Mouse (Mus musculus) forebrain, embryonic 13.5 days (tissue): Measurements from ENCODE around the gene Olfr1150-ps1. TPM values are rescaled to one million over a fixed set of nuclear protein-coding genes. Genes with fewer than 3 reads are reported as not detected.

Source experiments
- ATAC-seq: fragments of 200-750 bp; cut with Nextera tagmentation; 2 replicates; pipeline ENCODE4 v1.8.0; 2017
- H3K27ac ChIP-seq: fragments of 300-500 bp; sonication (generic); 2 replicates; pipeline ENCODE4 v1.5.1; 2015; ENCODE audit warnings: inconsistent platforms, mild to moderate bottlenecking, moderate library complexity
- H3K27me3 ChIP-seq: fragments of 300-500 bp; sonication (generic); 2 replicates; pipeline ENCODE4 v1.6.1; 2015; ENCODE audit warnings: mild to moderate bottlenecking, inconsistent platforms
- H3K36me3 ChIP-seq: fragments of 300-500 bp; sonication (generic); 2 replicates; pipeline ENCODE4 v1.6.1; 2015; ENCODE audit warnings: mild to moderate bottlenecking, inconsistent platforms; ENCODE audit not compliant: poor library complexity, severe bottlenecking
- H3K4me1 ChIP-seq: fragments of 300-500 bp; sonication (generic); 2 replicates; pipeline ENCODE4 v1.6.1; 2015; ENCODE audit warnings: inconsistent platforms
- H3K4me2 ChIP-seq: fragments of 300-500 bp; sonication (generic); 2 replicates; pipeline ENCODE4 v1.6.1; 2015; ENCODE audit warnings: inconsistent platforms, mild to moderate bottlenecking, moderate library complexity
- H3K4me3 ChIP-seq: fragments of 300-500 bp; sonication (generic); 2 replicates; pipeline ENCODE4 v1.5.1; 2015; ENCODE audit warnings: mild to moderate bottlenecking, inconsistent platforms
- H3K9ac ChIP-seq: fragments of 300-500 bp; sonication (generic); 2 replicates; pipeline ENCODE4 v1.6.1; 2015; ENCODE audit warnings: mild to moderate bottlenecking, inconsistent platforms
- H3K9me3 ChIP-seq: fragments of 300-500 bp; sonication (generic); replicated peaks from 2 replicates; pipeline ENCODE4 v1.6.1; 2016; ENCODE audit warnings: inconsistent platforms
- WGBS: fragments of 180-500 bp; shearing (Covaris S2); methylation state at CpG from one replicate; pipeline ENCODE4 v1.1.7; 2015; 5-methylcytosine and 5-hydroxymethylcytosine counted together
- polyA plus RNA-seq: library from polyadenylated mRNA; unstranded; fragments of >200 nt; fragmentation: Nextera tagmentation; extraction: Ambion mirVana; gene quantifications from 2 replicates; pipeline ENCODE4 v1.2.1, GENCODE M21; 2015

Olfr1150-ps1 gene
- not detected in 2 replicates for polyA plus RNA-seq

- H3K9me3 ChIP-seq = no peaks in the 10 kb centered on the region; the same call in 1 of the 2 replicates
- no peak within 1 kb of the TSS for H3K27ac ChIP-seq
- WGBS = 81% methylated on average over 1 of the region's 1 CpGs
- H3K4me3 ChIP-seq = no peak within 1 kb of the TSS
- no peaks in the 10 kb centered on the region for H3K36me3 ChIP-seq
- H3K9ac ChIP-seq = no peak within 1 kb of the TSS
- no peaks in the 10 kb centered on the region for H3K27me3 ChIP-seq
- no peak within 1 kb of the TSS for H3K4me2 ChIP-seq
- H3K4me1 ChIP-seq = no peaks in the 10 kb centered on the region
- ATAC-seq = no peak
Measured at GRCm38 (mm10) chr2:87843693-87844092, at the start of gene Olfr1150-ps1. TSS of gene Olfr1150-ps1 (plus strand) at chr2:87843993.

GRCm38 (mm10) chr2:87800292-87800691 lies 43.5 kb upstream of the Olfr1150-ps1 start, which contains the start of gene Olfr1143:
TSS of gene Olfr1143 (plus strand) at chr2:87800592.
- Histone ChIP-seq H3K4me3 (no peak within 1 kb of the TSS), H3K9ac (no peak within 1 kb of the TSS), H3K9me3 (no peaks in the 10 kb centered on the region), H3K36me3 (no peaks in the 10 kb centered on the region), H3K4me1 (no peaks in the 10 kb centered on the region), H3K4me2 (no peak within 1 kb of the TSS), H3K27ac (no peak within 1 kb of the TSS), H3K27me3 (no peaks in the 10 kb centered on the region)
- no peak for ATAC-seq

- Histone ChIP-seq H3K36me3 (no peaks in the 10 kb centered on the region), H3K4me2 (no peak within 1 kb of the TSS), H3K9me3 (no peaks in the 10 kb centered on the region), H3K4me3 (no peak within 1 kb of the TSS), H3K4me1 (no peaks in the 10 kb centered on the region), H3K9ac (no peak within 1 kb of the TSS), H3K27ac (no peak within 1 kb of the TSS), H3K27me3 (no peaks in the 10 kb centered on the region)
- ATAC-seq = no peak
- 81% methylated on average over 1 of the region's 1 CpGs for WGBS
Measured at GRCm38 (mm10) chr2:87809522-87809921, 34.3 kb upstream of the Olfr1150-ps1 start, which contains the start of gene Olfr1145. TSS of gene Olfr1145 (plus strand) at chr2:87809822.

GRCm38 (mm10) chr2:87830233-87830632 lies 13.6 kb upstream of the Olfr1150-ps1 start, which contains the start of gene Olfr1148:
TSS of gene Olfr1148 (plus strand) at chr2:87830533.
- 97% methylated on average over 1 of the region's 1 CpGs for WGBS
- Histone ChIP-seq H3K36me3 (no peaks in the 10 kb centered on the region), H3K9me3 (no peaks in the 10 kb centered on the region), H3K4me3 (no peak within 1 kb of the TSS), H3K27me3 (no peaks in the 10 kb centered on the region), H3K4me1 (no peaks in the 10 kb centered on the region), H3K4me2 (no peak within 1 kb of the TSS), H3K9ac (no peak within 1 kb of the TSS), H3K27ac (no peak within 1 kb of the TSS)
- ATAC-seq = no peak

- H3K4me1 ChIP-seq = no peaks in the 10 kb centered on the region
- no peak within 1 kb of the TSS for H3K4me2 ChIP-seq
- no peaks in the 10 kb centered on the region for H3K36me3 ChIP-seq
- ATAC-seq = no peak
- H3K9ac ChIP-seq = no peak within 1 kb of the TSS
- no peak within 1 kb of the TSS for H3K4me3 ChIP-seq
- H3K9me3 ChIP-seq = no peaks in the 10 kb centered on the region
- H3K27me3 ChIP-seq = no peaks in the 10 kb centered on the region
- no peak within 1 kb of the TSS for H3K27ac ChIP-seq
- WGBS = 91% methylated on average over 1 of the region's 1 CpGs
Measured at GRCm38 (mm10) chr2:87855562-87855961, 11.8 kb downstream of the Olfr1150-ps1 start, which contains the start of gene Olfr1151. TSS of gene Olfr1151 (plus strand) at chr2:87855862.

- no peak for ATAC-seq
- H3K9ac ChIP-seq = no peak within 1 kb of the TSS
- no peaks in the 10 kb centered on the region for H3K36me3 ChIP-seq
- no peak within 1 kb of the TSS for H3K27ac ChIP-seq
- no peaks in the 10 kb centered on the region for H3K4me1 ChIP-seq
- no peaks in the 10 kb centered on the region for H3K9me3 ChIP-seq
- no peak within 1 kb of the TSS for H3K4me2 ChIP-seq
- no peak within 1 kb of the TSS for H3K4me3 ChIP-seq
- H3K27me3 ChIP-seq = no peaks in the 10 kb centered on the region
Measured at GRCm38 (mm10) chr2:87866192-87866591, 22.4 kb downstream of the Olfr1150-ps1 start, which contains the start of gene Olfr1152. TSS of gene Olfr1152 (plus strand) at chr2:87866492.

GRCm38 (mm10) chr2:87894662-87895061 lies 50.9 kb downstream of the Olfr1150-ps1 start, which contains the start of gene Olfr1153:
TSS of gene Olfr1153 (plus strand) at chr2:87894962.
- H3K9ac ChIP-seq = no peak within 1 kb of the TSS

More at GRCm38 (mm10) chr2:87894662-87895061, 50.9 kb downstream of the Olfr1150-ps1 start, which contains the start of gene Olfr1153:
- Histone ChIP-seq H3K4me2 (no peak within 1 kb of the TSS), H3K4me3 (no peak within 1 kb of the TSS), H3K36me3 (no peaks in the 10 kb centered on the region), H3K27me3 (no peaks in the 10 kb centered on the region), H3K27ac (no peak within 1 kb of the TSS), H3K9me3 (no peaks in the 10 kb centered on the region), H3K4me1 (no peaks in the 10 kb centered on the region)
- 79% methylated on average over 1 of the region's 1 CpGs for WGBS
- no peak for ATAC-seq

Other genes starting within 250 kb of the Olfr1150-ps1 start
- gene Olfr1130, start 237.8 kb upstream of the Olfr1150-ps1 start, polyA plus RNA-seq = not detected in 2 replicates
- not detected in 2 replicates for gene Olfr1131, start 216.9 kb upstream of the Olfr1150-ps1 start, polyA plus RNA-seq
- not detected in 2 replicates for gene Olfr1132, start 206.5 kb upstream of the Olfr1150-ps1 start, polyA plus RNA-seq
- gene Olfr1133, start 196.6 kb upstream of the Olfr1150-ps1 start, polyA plus RNA-seq = not detected in 2 replicates
- gene Olfr1134, start 185.5 kb upstream of the Olfr1150-ps1 start, polyA plus RNA-seq = not detected in 2 replicates
- not detected in 2 replicates for gene Olfr1135, start 170.3 kb upstream of the Olfr1150-ps1 start, polyA plus RNA-seq
- gene Olfr1136, start 150.0 kb upstream of the Olfr1150-ps1 start, polyA plus RNA-seq = not detected in 2 replicates
- not detected in 2 replicates for gene Olfr1137, start 130.8 kb upstream of the Olfr1150-ps1 start, polyA plus RNA-seq
- not detected in 2 replicates for gene Olfr1138, start 104.0 kb upstream of the Olfr1150-ps1 start, polyA plus RNA-seq
- not detected in 2 replicates for gene Olfr1140, start 100.2 kb upstream of the Olfr1150-ps1 start, polyA plus RNA-seq
- not detected in 2 replicates for gene Olfr1141, start 90.0 kb upstream of the Olfr1150-ps1 start, polyA plus RNA-seq
- not detected in 2 replicates for gene Olfr152, start 64.5 kb upstream of the Olfr1150-ps1 start, polyA plus RNA-seq
- not detected in 2 replicates for gene Olfr1143, start 43.4 kb upstream of the Olfr1150-ps1 start, polyA plus RNA-seq
- not detected in 2 replicates for gene Olfr1145, start 34.2 kb upstream of the Olfr1150-ps1 start, polyA plus RNA-seq
- not detected in 2 replicates for gene Olfr1148, start 13.5 kb upstream of the Olfr1150-ps1 start, polyA plus RNA-seq
- gene Olfr1151, start 11.9 kb downstream of the Olfr1150-ps1 start, polyA plus RNA-seq = not detected in 2 replicates
- gene Olfr1152, start 22.5 kb downstream of the Olfr1150-ps1 start, polyA plus RNA-seq = 0.03 TPM in 1 of 2 replicates, not detected in the other
- not detected in 2 replicates for gene Olfr1153, start 51.0 kb downstream of the Olfr1150-ps1 start, polyA plus RNA-seq
- gene Olfr1154, start 61.2 kb downstream of the Olfr1150-ps1 start, polyA plus RNA-seq = not detected in 2 replicates
- not detected in 2 replicates for gene Olfr1155, start 101.1 kb downstream of the Olfr1150-ps1 start, polyA plus RNA-seq
- not detected in 2 replicates for gene Olfr1156, start 109.1 kb downstream of the Olfr1150-ps1 start, polyA plus RNA-seq
- not detected in 2 replicates for gene Olfr1157, start 124.3 kb downstream of the Olfr1150-ps1 start, polyA plus RNA-seq
- not detected in 2 replicates for gene Olfr74, start 130.7 kb downstream of the Olfr1150-ps1 start, polyA plus RNA-seq
- gene Olfr1158, start 146.1 kb downstream of the Olfr1150-ps1 start, polyA plus RNA-seq = not detected in 2 replicates
- not detected in 2 replicates for gene Olfr1160, start 164.3 kb downstream of the Olfr1150-ps1 start, polyA plus RNA-seq
- not detected in 2 replicates for gene Olfr1161, start 178.8 kb downstream of the Olfr1150-ps1 start, polyA plus RNA-seq
- gene Olfr73, start 193.7 kb downstream of the Olfr1150-ps1 start, polyA plus RNA-seq = not detected in 2 replicates
- gene Olfr1162, start 207.1 kb downstream of the Olfr1150-ps1 start, polyA plus RNA-seq = not detected in 2 replicates
- gene Olfr1163, start 227.8 kb downstream of the Olfr1150-ps1 start, polyA plus RNA-seq = not detected in 2 replicates
- not detected in 2 replicates for gene Olfr1164, start 250.0 kb downstream of the Olfr1150-ps1 start, polyA plus RNA-seq